Mouse (Mus musculus) liver, adult 2 months (tissue): ENCODE measurements around the gene Gm15737. TPM values are rescaled to one million over a fixed set of nuclear protein-coding genes. Genes with fewer than 3 reads are reported as not detected.

ENCODE experiments used
- DNase-seq: peaks from one replicate; pipeline ENCODE4 v3.0.0-alpha.2; 2011; ENCODE audit warnings: low read depth, low spot score; ENCODE audit errors: extremely low read depth
- H3K27ac ChIP-seq: fragments of 200-500 bp; replicated peaks from 2 replicates; pipeline ENCODE4 v1.5.1; 2012; ENCODE audit warnings: low read depth, mild to moderate bottlenecking, control low read depth, inconsistent platforms, low read length; ENCODE audit not compliant: insufficient read depth
- H3K27me3 ChIP-seq: fragments of 200-500 bp; 2 replicates; pipeline ENCODE4 v1.6.1; 2012; ENCODE audit warnings: mild to moderate bottlenecking, moderate library complexity, low read length, inconsistent platforms; ENCODE audit not compliant: control insufficient read depth, insufficient read depth
- H3K36me3 ChIP-seq: fragments of 200-500 bp; 2 replicates; pipeline ENCODE4 v1.6.1; 2012; ENCODE audit warnings: low read length, inconsistent platforms; ENCODE audit not compliant: control insufficient read depth, insufficient read depth
- H3K4me1 ChIP-seq: fragments of 200-500 bp; 2 replicates; pipeline ENCODE4 v1.6.1; 2011; ENCODE audit warnings: low read length; ENCODE audit not compliant: control insufficient read depth, insufficient read depth
- H3K4me3 ChIP-seq: fragments of 200-500 bp; 2 replicates; pipeline ENCODE4 v1.5.1; 2011; ENCODE audit warnings: low read depth, mild to moderate bottlenecking, control low read depth, low read length, moderate library complexity; ENCODE audit not compliant: insufficient read depth
- H3K79me2 ChIP-seq: fragments of 200-500 bp; 2 replicates; pipeline ENCODE4 v1.6.1; 2012; ENCODE audit warnings: inconsistent platforms, mild to moderate bottlenecking, low read length, moderate library complexity; ENCODE audit not compliant: control insufficient read depth, insufficient read depth
- H3K9ac ChIP-seq: fragments of 200-500 bp; 2 replicates; pipeline ENCODE4 v1.6.1; 2012; ENCODE audit warnings: low read depth, mild to moderate bottlenecking, control low read depth, inconsistent platforms, low read length
- CTCF ChIP-seq: fragments of 200-500 bp; IDR thresholded peaks from 2 replicates; pipeline ENCODE4 v1.5.1; 2011; ENCODE audit warnings: low read depth, low read length, control low read depth
- POLR2A ChIP-seq: fragments of 200-500 bp; IDR thresholded peaks from 2 replicates; pipeline ENCODE4 v1.6.1; 2011; ENCODE audit warnings: low read length, control low read depth; ENCODE audit not compliant: insufficient read depth; ENCODE audit errors: extremely low read depth
- WGBS: fragments of 180-500 bp; shearing (Covaris S2); methylation state at CpG from one replicate; pipeline ENCODE4 v1.1.7; 2018; 5-methylcytosine and 5-hydroxymethylcytosine counted together
- polyA plus RNA-seq: library from polyadenylated mRNA; depleted of rRNA; stranded (reverse); fragments of >200 nt; gene quantifications from 2 replicates; pipeline ENCODE4 v1.2.3, GENCODE M21; 2012
- total RNA-seq: library from RNA; depleted of rRNA; stranded (reverse); fragments of >200 nt; gene quantifications from 2 replicates; pipeline ENCODE4 v1.2.3, GENCODE M21; 2014

The Gm15737 gene
- total and polyA plus RNA-seq, 2 experiments, result not detected

DNA sequence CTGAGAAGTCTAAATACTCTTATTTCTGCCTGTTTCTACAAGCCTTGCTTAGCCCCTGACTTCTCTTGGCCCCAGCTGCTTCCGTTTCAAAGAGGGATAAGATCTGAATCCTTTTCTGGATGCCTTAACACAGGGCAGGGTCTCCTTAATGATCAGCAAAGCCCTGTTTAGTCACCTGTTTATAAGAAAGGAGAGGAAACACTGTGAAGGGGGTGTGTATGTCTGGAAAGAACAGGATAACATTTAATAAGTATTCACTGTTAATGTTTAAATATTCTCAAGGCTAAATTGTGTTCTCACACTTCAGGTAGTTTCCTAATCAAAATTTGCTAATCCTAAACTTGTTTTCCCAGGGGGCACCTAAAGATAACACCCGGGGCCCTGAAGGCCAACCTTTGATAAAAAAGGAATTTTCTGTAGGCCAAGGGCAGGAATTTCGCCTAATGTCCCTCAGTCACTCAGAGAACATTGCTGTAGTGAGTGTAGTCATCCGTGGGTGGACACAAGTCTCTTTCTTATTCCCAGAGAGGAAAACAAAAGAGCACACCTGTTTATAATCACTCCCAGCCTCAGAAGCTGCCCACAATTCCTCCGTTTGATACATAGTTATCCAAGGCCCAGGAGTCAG is 8.8 kb upstream of the Gm15737 start:
- Histone ChIP-seq H3K9ac (no peak overlapping the region), H3K4me3 (no peak overlapping the region), H3K4me1 (no peaks in the 10 kb centered on the region), H3K79me2 (no peaks in the 10 kb centered on the region), H3K27me3 (no peaks in the 10 kb centered on the region; the same call in 1 of the 2 replicates), H3K27ac (no peak overlapping the region), H3K36me3 (no peaks in the 10 kb centered on the region)
- no peak for TF ChIP-seq POLR2A
- no peak for TF ChIP-seq CTCF
- WGBS, result 55% methylated on average over 5 of the region's 5 CpGs
- no peak for DNase-seq

DNA sequence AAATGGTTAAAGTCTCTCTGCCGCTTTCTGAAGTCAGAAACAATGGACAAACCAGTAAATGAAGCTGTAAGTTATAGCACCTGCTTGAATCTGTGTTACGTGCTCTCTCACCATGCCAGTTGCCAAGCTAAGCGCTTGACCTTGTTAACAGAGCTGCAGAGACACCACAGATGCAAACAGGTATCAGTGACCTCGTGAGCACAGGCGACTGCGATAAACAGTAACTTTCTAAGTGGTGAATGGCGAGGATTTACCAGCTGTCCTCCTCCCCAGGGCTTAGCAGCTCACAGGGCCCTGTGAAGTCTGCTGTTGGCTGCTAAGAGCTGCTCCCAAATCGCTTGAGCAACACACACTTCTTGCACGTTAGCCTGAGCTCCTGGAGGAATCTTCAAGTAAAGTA is 6.6 kb upstream of the Gm15737 start:
- 75% methylated on average over 9 of the region's 9 CpGs for WGBS
- no peak for DNase-seq
- H3K4me1 ChIP-seq, result no peaks in the 10 kb centered on the region
- TF ChIP-seq CTCF (no peak), POLR2A (no peak)
- H3K27ac ChIP-seq, result no peak overlapping the region
- H3K27me3 ChIP-seq, result no peaks in the 10 kb centered on the region
- H3K36me3 ChIP-seq, result no peaks in the 10 kb centered on the region
- H3K4me3 ChIP-seq, result no peak overlapping the region
- H3K9ac ChIP-seq, result no peak overlapping the region
- H3K79me2 ChIP-seq, result no peaks in the 10 kb centered on the region

DNA sequence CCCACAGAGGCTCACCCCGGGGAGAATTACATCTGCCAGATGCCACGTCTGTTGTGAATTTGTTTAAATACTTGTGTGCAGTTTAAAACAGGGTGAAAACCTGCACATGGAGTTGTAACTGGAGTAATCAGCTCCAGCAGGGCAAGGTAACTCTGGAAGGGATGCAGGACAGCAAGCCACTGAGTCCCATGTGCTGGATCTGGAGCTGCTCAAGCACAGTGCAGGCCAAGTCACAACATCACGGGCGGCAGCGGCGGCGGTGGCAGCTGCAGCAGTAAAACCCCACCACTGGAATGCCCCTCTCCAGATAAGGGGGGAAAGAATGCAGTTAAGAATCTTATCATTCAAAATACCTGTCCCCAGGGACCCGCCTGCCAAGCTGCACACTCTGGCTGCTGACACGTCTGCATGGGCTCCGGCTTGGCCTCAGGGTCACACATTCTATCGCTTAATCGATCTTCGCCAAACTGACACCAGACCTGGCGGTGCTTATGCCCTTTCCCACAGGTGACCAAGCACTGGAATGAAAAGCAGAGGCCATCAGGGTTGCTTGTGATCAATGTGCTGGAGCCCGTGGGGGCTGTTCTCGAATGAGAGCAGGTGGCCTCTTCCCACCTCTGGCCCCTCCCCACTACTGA is 544 bp downstream of the Gm15737 start:
- no peak overlapping the region for H3K4me3 ChIP-seq
- no peaks in the 10 kb centered on the region for H3K27me3 ChIP-seq
- TF ChIP-seq CTCF (no peak), POLR2A (no peak)
- H3K27ac ChIP-seq, result peak overlapping the region; percentile 33
- WGBS, result 34% methylated on average over 16 of the region's 16 CpGs
- no peaks in the 10 kb centered on the region for H3K36me3 ChIP-seq
- DNase-seq, result no peak
- no peaks in the 10 kb centered on the region for H3K4me1 ChIP-seq
- H3K79me2 ChIP-seq, result no peaks in the 10 kb centered on the region
- no peak overlapping the region for H3K9ac ChIP-seq

DNA sequence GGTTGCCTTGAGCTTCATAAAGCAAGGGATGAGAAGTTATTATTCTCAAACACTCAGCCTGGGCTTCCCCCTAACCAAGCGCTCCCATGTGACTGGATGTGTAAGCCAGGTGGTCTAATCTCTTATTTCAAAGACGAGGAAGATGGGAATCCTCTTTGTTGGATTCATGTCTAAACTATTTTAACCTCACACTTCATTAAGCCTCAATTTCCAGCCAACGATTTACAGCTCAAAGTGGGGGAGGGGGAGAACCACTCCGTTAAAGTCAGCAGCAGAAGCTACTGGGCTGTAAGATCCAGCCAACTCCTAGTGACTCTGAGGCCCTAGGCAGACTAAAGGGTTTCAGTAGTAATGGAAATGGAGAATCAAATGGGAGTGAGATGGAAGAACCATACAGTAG is 2.7 kb downstream of the Gm15737 start:
- no peaks in the 10 kb centered on the region for H3K36me3 ChIP-seq
- peaks cover 2% of the 10 kb centered on the region; the same call in 1 of the 2 replicates for H3K4me1 ChIP-seq
- 80% methylated on average over 4 of the region's 4 CpGs for WGBS
- no peaks in the 10 kb centered on the region for H3K79me2 ChIP-seq
- TF ChIP-seq POLR2A (no peak), CTCF (no peak)
- no peak overlapping the region for H3K9ac ChIP-seq
- DNase-seq, result no peak
- H3K4me3 ChIP-seq, result no peak overlapping the region
- H3K27me3 ChIP-seq, result no peaks in the 10 kb centered on the region
- H3K27ac ChIP-seq, result no peak overlapping the region

DNA sequence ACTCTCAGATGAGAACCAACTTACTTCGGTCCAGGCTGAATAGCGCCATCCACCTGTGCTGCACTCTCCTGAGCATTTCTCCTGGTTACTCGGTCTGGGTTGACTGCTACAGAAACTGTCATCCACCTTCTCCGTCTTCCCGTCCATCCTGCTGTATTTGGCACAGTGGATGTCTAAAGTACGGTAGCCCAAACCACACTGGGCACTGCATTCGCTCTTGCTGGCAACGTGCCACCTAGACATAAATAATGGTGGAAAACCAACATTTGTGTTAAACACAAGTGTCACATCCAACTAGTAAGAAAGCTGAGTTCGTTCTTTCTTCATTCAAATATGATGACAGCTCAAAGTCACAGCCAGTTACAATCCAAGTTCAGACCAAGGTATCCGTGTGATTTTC is 3.6 kb downstream of the Gm15737 start:
- TF ChIP-seq POLR2A (no peak), CTCF (no peak)

GRCm38 (mm10) chr6:92874854-92875253 is 5.7 kb downstream of the Gm15737 start:
- Histone ChIP-seq H3K79me2 (no peaks in the 10 kb centered on the region), H3K4me1 (peaks cover 2% of the 10 kb centered on the region; the same call in 1 of the 2 replicates), H3K4me3 (no peak overlapping the region), H3K9ac (no peak overlapping the region), H3K27me3 (no peaks in the 10 kb centered on the region), H3K27ac (no peak overlapping the region), H3K36me3 (no peaks in the 10 kb centered on the region)
- peak; percentile 32 for DNase-seq
- no peak for TF ChIP-seq CTCF
- TF ChIP-seq POLR2A, result no peak
- 55% methylated on average over 5 of the region's 5 CpGs for WGBS

More for the DNA sequence above, 3.6 kb downstream of the Gm15737 start:
- Histone ChIP-seq H3K4me3 (no peak overlapping the region), H3K9ac (no peak overlapping the region), H3K79me2 (no peaks in the 10 kb centered on the region), H3K4me1 (peaks cover 2% of the 10 kb centered on the region; the same call in 1 of the 2 replicates), H3K27me3 (no peaks in the 10 kb centered on the region), H3K27ac (no peak overlapping the region), H3K36me3 (no peaks in the 10 kb centered on the region)
- WGBS, result 90% methylated on average over 10 of the region's 10 CpGs
- DNase-seq, result no peak
